In genomic region chr19:59585835-59586234, GRCm38 (mm10) we compare ENCODE assay signal across 15 mouse cellular contexts.
A peak's percentile ranks its signal among the peaks of the same experiment; 100 is the strongest.
DNase-seq lines count a peak whose midpoint lies in the region; ATAC-seq lines count a peak whose summit lies in the region.
"Had no signal": no experiment of that assay in that cellular context is flagged by ENCODE, and none has a peak within 500 bp of the region (broad histone marks: within the 10 kb centered on the region; RNA-seq: fewer than 3 reads in every experiment).

No protein-coding gene starts in this region.

- H3K4me1 ChIP-seq in midbrain, embryonic 11.5 days (ENCODE audit: control insufficient read depth, insufficient read depth, low read length), result peaks cover 3% of the 10 kb centered on the region; the same call in 1 of the 2 replicates
- H3K4me1 ChIP-seq in midbrain, embryonic 10.5 days, result peaks cover 19% of the 10 kb centered on the region
- no peaks in the 10 kb centered on the region for H3K4me1 ChIP-seq in embryonic facial prominence, embryonic 14.5 days (ENCODE audit: control insufficient read depth, insufficient read depth, low read length)
- peaks cover 10% of the 10 kb centered on the region; the same call in 1 of the 2 replicates for H3K4me1 ChIP-seq in kidney, embryonic 14.5 days (ENCODE audit: control insufficient read depth, insufficient read depth, low read length)

- no peaks in the 10 kb centered on the region for H3K36me3 ChIP-seq in midbrain, embryonic 11.5 days (ENCODE audit: control insufficient read depth, insufficient read depth, low read length)
- H3K36me3 ChIP-seq in midbrain, embryonic 10.5 days, result no peaks in the 10 kb centered on the region
- no peaks in the 10 kb centered on the region for H3K36me3 ChIP-seq in embryonic facial prominence, embryonic 14.5 days (ENCODE audit: control insufficient read depth, insufficient read depth, low read length)
- no peaks in the 10 kb centered on the region for H3K36me3 ChIP-seq in kidney, embryonic 14.5 days (ENCODE audit: control insufficient read depth, insufficient read depth, low read length)
- H3K36me3 ChIP-seq: limb, embryonic 12.5 days had no signal

- no peak overlapping the region for H3K4me2 ChIP-seq in midbrain, embryonic 11.5 days
- H3K4me2 ChIP-seq in embryonic facial prominence, embryonic 14.5 days (ENCODE audit: low read depth, low read length), result no peak overlapping the region
- H3K4me2 ChIP-seq in kidney, embryonic 14.5 days (replicated peaks; ENCODE audit: low read depth, low read length), result no peak overlapping the region
- H3K4me2 ChIP-seq: limb, embryonic 12.5 days had no signal

- DNase-seq in midbrain, embryonic 11.5 days (ENCODE audit: low spot score, missing footprints), result peak; percentile 85
- no peak for DNase-seq in midbrain, embryonic 10.5 days (ENCODE audit: low spot score)
- DNase-seq in WW6 (ENCODE audit: low read depth, low spot score), result peak; percentile 9
- DNase-seq in embryonic facial prominence, embryonic 14.5 days (ENCODE audit: low spot score), result peak; percentile 19
- DNase-seq in mesoderm, embryonic 11.5 days (ENCODE audit: low read depth, low spot score), result peak; percentile 57
- DNase-seq in heart, postnatal 10 days, result no peak
- DNase-seq: adrenal gland, postnatal 14 days; cerebellum, adult 8-10 months; kidney, adult 9 months; thymus, postnatal 4 days had no signal

- H3K9ac ChIP-seq in midbrain, embryonic 11.5 days (ENCODE audit: low read length), result no peak overlapping the region
- no peak overlapping the region for H3K9ac ChIP-seq in embryonic facial prominence, embryonic 14.5 days (ENCODE audit: low read depth, low read length)
- no peak overlapping the region for H3K9ac ChIP-seq in kidney, embryonic 14.5 days (ENCODE audit: low read depth, low read length)
- H3K9ac ChIP-seq: limb, embryonic 12.5 days had no signal

- no peaks in the 10 kb centered on the region for H3K9me3 ChIP-seq in midbrain, embryonic 11.5 days (ENCODE audit: control insufficient read depth, low read length)
- no peaks in the 10 kb centered on the region for H3K9me3 ChIP-seq in midbrain, embryonic 10.5 days (replicated peaks)
- H3K9me3 ChIP-seq in embryonic facial prominence, embryonic 14.5 days (ENCODE audit: control insufficient read depth, low read length), result no peaks in the 10 kb centered on the region
- H3K9me3 ChIP-seq in kidney, embryonic 14.5 days (ENCODE audit: control insufficient read depth, low read length), result no peaks in the 10 kb centered on the region
- H3K9me3 ChIP-seq: limb, embryonic 12.5 days had no signal

- H3K4me3 ChIP-seq in midbrain, embryonic 11.5 days (ENCODE audit: low read depth, low read length), result no peak overlapping the region
- H3K4me3 ChIP-seq in midbrain, embryonic 10.5 days, result no peak overlapping the region
- H3K4me3 ChIP-seq in embryonic facial prominence, embryonic 14.5 days (ENCODE audit: low read depth, low read length), result no peak overlapping the region
- no peak overlapping the region for H3K4me3 ChIP-seq in kidney, embryonic 14.5 days (ENCODE audit: low read length)
- H3K4me3 ChIP-seq: limb, embryonic 12.5 days had no signal

- H3K27me3 ChIP-seq in midbrain, embryonic 11.5 days (ENCODE audit: control insufficient read depth, insufficient read depth, low read length), result peaks cover 16% of the 10 kb centered on the region
- peaks cover 93% of the 10 kb centered on the region for H3K27me3 ChIP-seq in midbrain, embryonic 10.5 days (ENCODE audit: low read depth, poor library complexity, severe bottlenecking)
- H3K27me3 ChIP-seq in embryonic facial prominence, embryonic 14.5 days (replicated peaks; ENCODE audit: control insufficient read depth, insufficient read depth, low read length), result no peaks in the 10 kb centered on the region
- H3K27me3 ChIP-seq in kidney, embryonic 14.5 days (ENCODE audit: control insufficient read depth, insufficient read depth, low read length), result no peaks in the 10 kb centered on the region
- H3K27me3 ChIP-seq: CH12.LX had no signal

- no peak overlapping the region for H3K27ac ChIP-seq in midbrain, embryonic 11.5 days (ENCODE audit: low read depth, low read length)
- no peak overlapping the region for H3K27ac ChIP-seq in midbrain, embryonic 10.5 days (replicated peaks)
- H3K27ac ChIP-seq in embryonic facial prominence, embryonic 14.5 days (replicated peaks; ENCODE audit: low read depth, low read length), result no peak overlapping the region
- no peak overlapping the region for H3K27ac ChIP-seq in kidney, embryonic 14.5 days (ENCODE audit: low read depth, low read length)
- H3K27ac ChIP-seq: hindbrain, postnatal 0 days had no signal

- 35% methylated on average over 4 of the region's 4 CpGs for WGBS in midbrain, embryonic 11.5 days
- WGBS in midbrain, embryonic 10.5 days, result 36% methylated on average over 4 of the region's 4 CpGs
- WGBS in embryonic facial prominence, embryonic 14.5 days, result 40% methylated on average over 4 of the region's 4 CpGs
- 53% methylated on average over 4 of the region's 4 CpGs for WGBS in kidney, embryonic 14.5 days

- intact Hi-C loops in heart, postnatal 10 days (cut with DNase I), result no loop called here

- ATAC-seq in midbrain, embryonic 11.5 days (ENCODE audit: low FRiP score), result no peak
- no peak for ATAC-seq in embryonic facial prominence, embryonic 14.5 days (ENCODE audit: low read depth)
- no peak for ATAC-seq in kidney, embryonic 14.5 days (ENCODE audit: low FRiP score, low TSS enrichment)
- ATAC-seq in CD4-positive, CD25-positive, alpha-beta regulatory T cell, adult 4 months, result no peak
- ATAC-seq: hindbrain, postnatal 0 days had no signal

Comparison
In these comparisons a context has a peak if more than half of its experiments do, and no peak if none do; other contexts are left out.
1. DNase-seq: peak in midbrain, embryonic 11.5 days (single experiment), WW6 (single experiment), embryonic facial prominence, embryonic 14.5 days (single experiment) and mesoderm, embryonic 11.5 days (single experiment); none in midbrain, embryonic 10.5 days (single experiment) and heart, postnatal 10 days (0 of 2).